Mouse (Mus musculus) midbrain, embryonic 15.5 days (tissue): ENCODE data around the gene Taar7d. TPM values are rescaled to one million over a fixed set of nuclear protein-coding genes. Genes with fewer than 3 reads are reported as not detected.
A peak's percentile ranks its signal among the peaks of the same experiment; 100 is the strongest.

Source experiments
- ATAC-seq: fragments of 200-750 bp; cut with Nextera tagmentation; replicated peaks from 2 replicates; pipeline ENCODE4 v1.8.0; 2017; ENCODE audit warnings: moderate TSS enrichment
- H3K27ac ChIP-seq: fragments of 300-500 bp; sonication (generic); 2 replicates; pipeline ENCODE4 v1.5.1; 2015; ENCODE audit warnings: mild to moderate bottlenecking, inconsistent platforms
- H3K27me3 ChIP-seq: fragments of 300-500 bp; sonication (generic); replicated peaks from 2 replicates; pipeline ENCODE4 v1.6.1; 2015; ENCODE audit warnings: inconsistent platforms
- H3K36me3 ChIP-seq: fragments of 300-500 bp; sonication (generic); replicated peaks from 2 replicates; pipeline ENCODE4 v1.6.1; 2015; ENCODE audit warnings: inconsistent platforms
- H3K4me1 ChIP-seq: fragments of 300-500 bp; sonication (generic); 2 replicates; pipeline ENCODE4 v1.6.1; 2015; ENCODE audit warnings: inconsistent platforms
- H3K4me2 ChIP-seq: fragments of 300-500 bp; sonication (generic); 2 replicates; pipeline ENCODE4 v1.6.1; 2015; ENCODE audit warnings: inconsistent platforms, mild to moderate bottlenecking, moderate library complexity
- H3K4me3 ChIP-seq: fragments of 300-500 bp; sonication (generic); 2 replicates; pipeline ENCODE4 v1.5.1; 2015; ENCODE audit warnings: mild to moderate bottlenecking, inconsistent platforms
- H3K9ac ChIP-seq: fragments of 300-500 bp; sonication (generic); 2 replicates; pipeline ENCODE4 v1.6.1; 2015; ENCODE audit warnings: mild to moderate bottlenecking, inconsistent platforms
- H3K9me3 ChIP-seq: fragments of 300-500 bp; sonication (generic); 2 replicates; pipeline ENCODE4 v1.6.1; 2016; ENCODE audit warnings: inconsistent platforms
- WGBS: fragments of 180-500 bp; shearing (Covaris S2); methylation state at CpG from one replicate; pipeline ENCODE4 v1.1.7; 2015; ENCODE audit warnings: mixed read lengths; 5-methylcytosine and 5-hydroxymethylcytosine counted together
- polyA plus RNA-seq: library from polyadenylated mRNA; unstranded; fragments of >200 nt; fragmentation: Nextera tagmentation; extraction: Ambion mirVana; gene quantifications from 2 replicates; pipeline ENCODE4 v1.2.1, GENCODE M21; 2015

Taar7d gene
- polyA plus RNA-seq, result not detected in 2 replicates

DNA sequence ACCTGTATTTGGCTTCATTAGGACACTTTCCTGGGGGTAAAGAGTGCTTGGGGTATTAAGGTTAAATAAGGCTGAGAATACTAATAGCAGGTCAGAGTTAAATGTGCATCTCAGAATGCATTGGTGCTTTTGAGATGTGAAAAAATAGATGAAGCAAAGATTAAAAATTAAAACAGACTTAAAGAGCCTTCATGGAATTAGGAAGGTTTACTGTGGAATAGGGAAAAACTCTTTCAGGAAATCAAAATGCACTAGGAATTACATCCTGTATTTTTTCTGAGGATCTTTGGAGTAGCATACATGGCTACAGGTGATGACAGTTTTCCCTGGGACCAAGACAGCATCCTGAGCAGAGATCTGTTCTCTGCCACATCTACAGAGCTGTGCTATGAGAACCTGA is at the start of gene Taar7d:
Gene Taar7d, plus strand, starts transcription at position 301 of the 400 bp plus-strand sequence.
- Histone ChIP-seq H3K27ac (no peak within 1 kb of the TSS), H3K27me3 (no peaks in the 10 kb centered on the region), H3K4me1 (no peaks in the 10 kb centered on the region), H3K36me3 (no peaks in the 10 kb centered on the region), H3K4me3 (no peak within 1 kb of the TSS), H3K9ac (no peak within 1 kb of the TSS), H3K9me3 (no peaks in the 10 kb centered on the region), H3K4me2 (no peak within 1 kb of the TSS)
- ATAC-seq, result no peak

GRCm38 (mm10) chr10:23977958-23978357 is 49.1 kb upstream of the Taar7d start:
- no peaks in the 10 kb centered on the region for H3K9me3 ChIP-seq
- H3K27me3 ChIP-seq, result no peaks in the 10 kb centered on the region
- H3K36me3 ChIP-seq, result no peaks in the 10 kb centered on the region
- H3K27ac ChIP-seq, result no peak overlapping the region
- H3K4me2 ChIP-seq, result no peak overlapping the region
- WGBS, result 36% methylated on average over 4 of the region's 4 CpGs
- H3K4me1 ChIP-seq, result no peaks in the 10 kb centered on the region
- H3K9ac ChIP-seq, result no peak overlapping the region
- ATAC-seq, result no peak
- no peak overlapping the region for H3K4me3 ChIP-seq

DNA sequence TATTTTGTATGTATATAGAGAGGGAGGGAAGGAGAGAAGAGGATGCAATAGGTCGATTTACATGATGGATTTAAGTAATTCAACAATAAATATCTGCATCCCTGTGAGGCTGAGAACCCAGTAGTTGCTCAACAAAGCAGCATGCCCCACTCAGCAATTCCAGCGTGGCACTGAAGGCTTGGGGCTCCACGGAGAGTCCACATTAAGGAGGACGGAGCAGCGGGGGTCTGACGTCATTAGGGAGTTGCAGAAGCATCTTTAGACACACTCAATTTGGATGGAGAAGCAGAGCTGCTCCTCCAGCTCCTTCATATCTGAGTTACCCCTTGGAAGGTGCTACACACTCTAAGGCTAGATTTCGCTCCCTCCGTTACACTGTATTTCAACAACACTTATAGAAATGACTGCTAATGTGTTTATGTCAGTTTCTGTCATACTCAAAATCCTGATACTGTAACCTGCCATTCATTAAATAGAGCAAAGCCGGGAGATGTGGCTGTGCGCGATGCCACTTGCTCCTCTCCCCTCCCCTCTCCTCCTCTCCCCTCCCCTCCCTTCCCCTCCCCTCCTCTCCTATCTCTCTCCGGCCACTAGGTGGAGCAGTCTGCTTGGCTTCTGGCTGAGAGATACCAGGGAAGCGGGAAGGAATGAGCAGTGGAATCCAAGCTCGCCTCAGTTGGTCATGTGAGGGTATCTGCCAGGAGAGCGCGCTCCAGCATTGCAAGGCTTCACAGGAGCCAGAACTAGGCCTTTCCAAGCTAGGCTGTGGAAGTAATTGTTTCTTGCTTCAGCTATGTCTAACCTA is 47.9 kb upstream of the Taar7d start:
- WGBS, result 40% methylated on average over 16 of the region's 16 CpGs
- peak; percentile 84 for ATAC-seq
- H3K4me3 ChIP-seq, result no peak overlapping the region
- H3K36me3 ChIP-seq, result no peaks in the 10 kb centered on the region
- H3K9ac ChIP-seq, result no peak overlapping the region
- H3K4me1 ChIP-seq, result no peaks in the 10 kb centered on the region
- H3K27ac ChIP-seq, result no peak overlapping the region
- H3K4me2 ChIP-seq, result no peak overlapping the region
- H3K9me3 ChIP-seq, result no peaks in the 10 kb centered on the region
- no peaks in the 10 kb centered on the region for H3K27me3 ChIP-seq

- Histone ChIP-seq H3K4me3 (no peak within 1 kb of the TSS), H3K4me2 (no peak within 1 kb of the TSS), H3K36me3 (no peaks in the 10 kb centered on the region), H3K27ac (no peak within 1 kb of the TSS), H3K9me3 (no peaks in the 10 kb centered on the region), H3K9ac (no peak within 1 kb of the TSS), H3K27me3 (no peaks in the 10 kb centered on the region), H3K4me1 (no peaks in the 10 kb centered on the region)
- ATAC-seq, result no peak
- 83% methylated on average over 8 of the region's 8 CpGs for WGBS
These were observed 41.5 kb upstream of the Taar7d start, which contains the start of gene Taar6 for GRCm38 (mm10) chr10:23985546-23985945. Taar6 (minus strand) TSS chr10:23985646.

DNA sequence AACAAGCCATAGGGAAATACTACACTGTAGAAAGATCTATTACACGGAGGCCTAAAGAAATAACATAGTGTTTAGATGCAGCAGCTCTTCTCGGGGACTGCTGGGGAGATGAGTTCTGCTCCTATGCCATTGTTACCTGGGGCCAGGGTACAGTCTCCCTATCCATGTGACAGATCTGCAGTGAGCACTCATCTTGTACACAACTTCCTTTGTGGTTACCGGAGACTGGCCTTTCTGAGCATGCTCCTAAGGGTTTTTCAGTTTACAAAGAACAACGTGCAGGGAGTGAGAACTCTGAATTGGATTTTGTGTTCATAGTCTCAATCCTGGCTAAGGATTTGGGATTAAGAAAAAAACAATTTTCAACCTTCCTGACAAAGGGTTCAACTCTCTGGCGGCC is 40.6 kb upstream of the Taar7d start:
- Histone ChIP-seq H3K4me3 (no peak overlapping the region), H3K9me3 (no peaks in the 10 kb centered on the region), H3K36me3 (no peaks in the 10 kb centered on the region), H3K9ac (no peak overlapping the region), H3K4me2 (no peak overlapping the region), H3K27ac (no peak overlapping the region), H3K27me3 (no peaks in the 10 kb centered on the region), H3K4me1 (no peaks in the 10 kb centered on the region)
- no peak for ATAC-seq
- 78% methylated on average over 5 of the region's 5 CpGs for WGBS

DNA sequence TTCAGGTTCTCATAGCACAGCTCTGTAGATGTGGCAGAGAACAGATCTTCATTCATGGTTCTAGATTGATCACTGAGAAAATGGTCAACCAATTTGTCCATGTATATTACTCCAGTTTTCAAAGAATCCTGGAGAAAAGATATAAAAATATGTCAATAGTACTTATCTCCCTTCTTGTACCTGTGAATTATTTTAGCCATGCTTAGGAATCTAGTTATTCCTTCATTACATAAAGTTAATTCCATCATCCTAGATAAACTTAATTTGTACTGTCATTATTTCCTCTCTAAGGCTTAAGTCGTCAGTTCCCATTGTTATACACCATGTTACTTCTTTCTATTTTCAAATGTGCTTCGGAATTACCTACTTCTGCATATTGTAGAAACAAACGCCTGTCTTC is 33.6 kb upstream of the Taar7d start, which contains the start of gene Taar7a:
Gene Taar7a, minus strand, starts transcription at position 101 of the 400 bp plus-strand sequence.
- Histone ChIP-seq H3K36me3 (no peaks in the 10 kb centered on the region), H3K27ac (no peak within 1 kb of the TSS), H3K27me3 (no peaks in the 10 kb centered on the region), H3K4me2 (no peak within 1 kb of the TSS), H3K4me1 (no peaks in the 10 kb centered on the region), H3K9ac (no peak within 1 kb of the TSS), H3K9me3 (no peaks in the 10 kb centered on the region), H3K4me3 (no peak within 1 kb of the TSS)
- no peak for ATAC-seq
- WGBS, result 79% methylated on average over 3 of the region's 3 CpGs

DNA sequence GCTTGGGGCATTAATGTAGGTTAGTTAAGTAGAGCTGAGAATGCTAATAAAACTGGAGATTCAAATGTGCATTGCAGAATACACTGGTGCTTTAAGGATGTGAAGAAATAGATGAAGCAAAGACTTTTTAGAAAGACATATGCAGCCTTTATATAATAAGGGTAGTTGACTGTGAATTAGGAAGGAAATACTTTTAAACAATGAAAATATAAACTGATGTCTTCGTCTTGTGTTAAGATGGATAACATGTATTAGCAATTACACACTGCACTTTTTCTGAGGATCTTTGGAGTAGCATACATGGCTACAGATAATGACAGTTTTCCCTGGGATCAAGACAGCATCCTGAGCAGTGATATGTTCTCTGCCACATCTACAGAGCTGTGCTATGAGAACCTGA is 27.4 kb upstream of the Taar7d start, which contains the start of gene Taar7b:
Gene Taar7b, plus strand, starts transcription at position 301 of the 400 bp plus-strand sequence.
- H3K27me3 ChIP-seq, result no peaks in the 10 kb centered on the region
- H3K4me2 ChIP-seq, result no peak within 1 kb of the TSS
- WGBS, result 86% methylated on average over 1 of the region's 1 CpGs
- no peak within 1 kb of the TSS for H3K9ac ChIP-seq
- ATAC-seq, result no peak
- no peaks in the 10 kb centered on the region for H3K36me3 ChIP-seq
- no peaks in the 10 kb centered on the region for H3K4me1 ChIP-seq
- H3K27ac ChIP-seq, result no peak within 1 kb of the TSS
- H3K4me3 ChIP-seq, result no peak within 1 kb of the TSS
- no peaks in the 10 kb centered on the region for H3K9me3 ChIP-seq

- Histone ChIP-seq H3K27ac (no peak overlapping the region), H3K9ac (no peak overlapping the region), H3K9me3 (no peaks in the 10 kb centered on the region), H3K27me3 (no peaks in the 10 kb centered on the region), H3K4me3 (no peak overlapping the region), H3K36me3 (no peaks in the 10 kb centered on the region), H3K4me2 (no peak overlapping the region), H3K4me1 (no peaks in the 10 kb centered on the region)
- no peak for ATAC-seq
- 80% methylated on average over 1 of the region's 1 CpGs for WGBS
These were observed 20.6 kb upstream of the Taar7d start for GRCm38 (mm10) chr10:24006442-24006841.

DNA sequence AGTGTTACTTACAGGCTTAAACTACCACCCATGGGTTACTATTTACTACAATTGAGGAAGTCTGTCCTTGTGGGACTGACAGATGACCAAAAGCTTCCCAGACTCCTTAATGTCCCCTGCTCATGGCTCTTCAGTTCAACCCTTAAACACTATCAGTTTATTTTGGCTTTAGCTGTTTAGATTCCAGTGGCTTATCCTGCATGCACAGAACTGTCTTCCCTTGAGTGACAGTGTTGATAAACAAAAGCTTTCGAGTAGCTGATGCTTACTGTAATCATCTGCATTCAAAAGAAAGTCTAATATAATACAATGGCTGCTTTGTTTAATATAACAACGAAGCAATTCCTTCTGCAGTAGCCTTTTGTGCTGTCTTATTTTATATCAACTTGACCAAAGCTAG is 20.0 kb upstream of the Taar7d start:
- ATAC-seq, result no peak
- Histone ChIP-seq H3K4me3 (no peak overlapping the region), H3K27me3 (no peaks in the 10 kb centered on the region), H3K36me3 (no peaks in the 10 kb centered on the region), H3K9me3 (no peaks in the 10 kb centered on the region), H3K4me2 (no peak overlapping the region), H3K9ac (no peak overlapping the region), H3K4me1 (no peaks in the 10 kb centered on the region), H3K27ac (no peak overlapping the region)
- 59% methylated on average over 2 of the region's 2 CpGs for WGBS

- no peaks in the 10 kb centered on the region for H3K27me3 ChIP-seq
- H3K4me2 ChIP-seq, result no peak overlapping the region
- no peak overlapping the region for H3K4me3 ChIP-seq
- no peaks in the 10 kb centered on the region for H3K36me3 ChIP-seq
- 90% methylated on average over 1 of the region's 1 CpGs for WGBS
- H3K27ac ChIP-seq, result no peak overlapping the region
- ATAC-seq, result no peak
- no peaks in the 10 kb centered on the region for H3K4me1 ChIP-seq
- H3K9ac ChIP-seq, result no peak overlapping the region
- H3K9me3 ChIP-seq, result no peaks in the 10 kb centered on the region
These were observed 18.9 kb upstream of the Taar7d start for GRCm38 (mm10) chr10:24008143-24008542.

DNA sequence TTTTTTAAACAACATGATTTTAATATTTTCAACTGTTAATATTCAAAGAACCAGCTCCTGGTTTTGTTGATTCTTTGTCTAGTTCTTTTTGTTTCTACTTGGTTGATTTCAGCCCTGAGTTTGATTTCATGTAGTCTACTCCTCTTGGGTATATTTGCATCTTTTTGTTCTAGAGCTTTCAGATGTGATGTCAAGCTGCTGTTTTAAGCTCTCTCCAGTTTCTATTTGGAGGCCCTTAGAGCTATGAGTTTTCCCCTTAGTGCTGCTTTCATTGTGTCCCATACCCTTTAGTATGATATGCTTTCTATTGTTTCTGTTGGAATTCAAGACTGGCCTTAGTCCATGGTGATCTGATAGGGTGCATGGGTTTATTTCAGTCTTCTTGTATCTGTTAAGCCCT is 4.3 kb downstream of the Taar7d start:
- Histone ChIP-seq H3K9me3 (no peaks in the 10 kb centered on the region), H3K4me1 (no peaks in the 10 kb centered on the region), H3K36me3 (no peaks in the 10 kb centered on the region), H3K4me3 (no peak overlapping the region), H3K4me2 (no peak overlapping the region), H3K27ac (no peak overlapping the region), H3K27me3 (no peaks in the 10 kb centered on the region), H3K9ac (no peak overlapping the region)
- ATAC-seq, result no peak

GRCm38 (mm10) chr10:24037314-24037713 is 10.3 kb downstream of the Taar7d start, which contains the start of gene Taar7e:
Taar7e (plus strand) TSS chr10:24037614.
- no peak within 1 kb of the TSS for H3K9ac ChIP-seq
- H3K27ac ChIP-seq, result no peak within 1 kb of the TSS
- no peak within 1 kb of the TSS for H3K4me2 ChIP-seq
- no peak for ATAC-seq
- H3K36me3 ChIP-seq, result no peaks in the 10 kb centered on the region
- H3K27me3 ChIP-seq, result no peaks in the 10 kb centered on the region
- no peak within 1 kb of the TSS for H3K4me3 ChIP-seq
- no peaks in the 10 kb centered on the region for H3K4me1 ChIP-seq
- 90% methylated on average over 2 of the region's 2 CpGs for WGBS
- no peaks in the 10 kb centered on the region for H3K9me3 ChIP-seq
